Mouse (Mus musculus) C2C12 (cell line): ENCODE results near the gene Vmn1r65. TPM values are rescaled to one million over a fixed set of nuclear protein-coding genes. Genes with fewer than 3 reads are reported as not detected.
"Not testable (repeated sequence)": the region's sequence is repeated elsewhere in the genome, so short reads cannot be mapped to it uniquely, and the experiment has no call there.

ENCODE experiments used
- H3K27me3 ChIP-seq: one replicate; pipeline ENCODE4 v1.6.1; 2011; ENCODE audit not compliant: control insufficient read depth, insufficient read depth, insufficient read length
- H3K36me3 ChIP-seq: one replicate; pipeline ENCODE4 v1.6.1; 2011; ENCODE audit not compliant: control insufficient read depth, insufficient read depth
- H3K4me3 ChIP-seq: one replicate; pipeline ENCODE4 v1.5.1; 2011; ENCODE audit warnings: mild to moderate bottlenecking, control low read depth; ENCODE audit not compliant: poor library complexity, insufficient read depth, severe bottlenecking
- H3K79me2 ChIP-seq: one replicate; pipeline ENCODE4 v1.6.1; 2011; ENCODE audit not compliant: control insufficient read depth, insufficient read depth
- H3K79me3 ChIP-seq: one replicate; pipeline ENCODE4 v1.6.1; 2011; ENCODE audit warnings: low read depth, control low read depth
- H3ac ChIP-seq: one replicate; pipeline ENCODE3; 2011; ENCODE audit warnings: low read depth; ENCODE audit not compliant: control insufficient read depth, insufficient read length
- CEBPB ChIP-seq: IDR thresholded peaks from one replicate; pipeline ENCODE4 v1.6.1; 2011; ENCODE audit warnings: low read depth, mild to moderate bottlenecking, control low read depth, moderate library complexity
- CTCF ChIP-seq: IDR thresholded peaks from one replicate; pipeline ENCODE4 v1.5.1; 2011; ENCODE audit not compliant: control insufficient read depth, insufficient read depth, insufficient read length
- FOSL1 ChIP-seq: IDR thresholded peaks from one replicate; pipeline ENCODE4 v1.8.0; 2011; ENCODE audit warnings: mild to moderate bottlenecking, low read length; ENCODE audit not compliant: poor library complexity, insufficient read depth, severe bottlenecking
- MAX ChIP-seq: IDR thresholded peaks from one replicate; pipeline ENCODE4 v1.6.1; 2011; ENCODE audit warnings: mild to moderate bottlenecking, control low read depth
- MYOD1 ChIP-seq: IDR thresholded peaks from one replicate; pipeline ENCODE4 v1.6.1; 2011; ENCODE audit warnings: low read depth; ENCODE audit not compliant: control insufficient read depth, insufficient read length
- MYOG ChIP-seq: IDR thresholded peaks from one replicate; pipeline ENCODE4 v1.6.1; 2011; ENCODE audit not compliant: control insufficient read depth, insufficient read length; ENCODE audit errors: extremely low read depth
- USF1 ChIP-seq: IDR thresholded peaks from one replicate; pipeline ENCODE4 v1.6.1; 2011; ENCODE audit warnings: low read depth, mild to moderate bottlenecking, control low read depth, moderate library complexity
- long read RNA-seq, 2 experiments: library from polyadenylated mRNA; unstranded; transcript quantifications; one replicate each; pipeline ENCODE4 v2.0.0; 2019 to 2020
- polyA plus RNA-seq: library from polyadenylated mRNA; unstranded; fragments of >200 nt; fragmentation: generic; extraction: Trizol; gene quantifications from one replicate; pipeline ENCODE4 v1.2.1, GENCODE M21; 2012; ENCODE audit warnings: missing spikeins

The Vmn1r65 gene
- polyA plus RNA-seq, result not detected
- long read RNA-seq, experiment 1, result 0 reads
- long read RNA-seq, experiment 2, result 0 reads

- TF ChIP-seq MAX (no peak), FOSL1 (no peak), CEBPB (no peak), MYOD1 (no peak), MYOG (no peak), USF1 (no peak), CTCF (no peak)
- Histone ChIP-seq H3K4me3 (no peak within 1 kb of the TSS), H3K27me3 (no peaks in the 10 kb centered on the region), H3K79me2 (no peaks in the 10 kb centered on the region), H3ac (no peak within 1 kb of the TSS), H3K36me3 (no peaks in the 10 kb centered on the region), H3K79me3 (no peaks in the 10 kb centered on the region)
Observed at GRCm38 (mm10) chr7:6010910-6011309, at the start of gene Vmn1r65. Gene Vmn1r65, minus strand, starts transcription at chr7:6011010.

GRCm38 (mm10) chr7:6044861-6045260, 34.1 kb upstream of the Vmn1r65 start, which contains the start of gene Nlrp4c:
Gene Nlrp4c, plus strand, starts transcription at chr7:6045161.
- TF ChIP-seq USF1 (no peak), MYOD1 (no peak), CTCF (no peak), MYOG (no peak), CEBPB (no peak)
- Histone ChIP-seq H3K27me3 (no peaks in the 10 kb centered on the region), H3K79me3 (no peaks in the 10 kb centered on the region), H3K4me3 (no peak within 1 kb of the TSS), H3ac (no peak within 1 kb of the TSS), H3K36me3 (no peaks in the 10 kb centered on the region), H3K79me2 (no peaks in the 10 kb centered on the region)

- not testable (repeated sequence) for H3K79me2 ChIP-seq, H3K4me3 ChIP-seq
Observed at GRCm38 (mm10) chr7:5982426-5982825, 28.4 kb downstream of the Vmn1r65 start.

GRCm38 (mm10) chr7:5972546-5972945, 38.3 kb downstream of the Vmn1r65 start:
- not testable (repeated sequence) for H3K79me2 ChIP-seq, H3K79me3 ChIP-seq, H3K27me3 ChIP-seq, H3ac ChIP-seq, H3K4me3 ChIP-seq, H3K36me3 ChIP-seq

More at GRCm38 (mm10) chr7:5982426-5982825, 28.4 kb downstream of the Vmn1r65 start:
- not testable (repeated sequence) for H3K27me3 ChIP-seq, H3ac ChIP-seq, H3K36me3 ChIP-seq, H3K79me3 ChIP-seq

Other genes with a start within 250 kb of the Vmn1r65 start
- gene Vmn1r63, start 205.6 kb downstream of the Vmn1r65 start, polyA plus RNA-seq, result not detected
- not detected for gene Vmn1r64, start 126.5 kb downstream of the Vmn1r65 start, polyA plus RNA-seq
- 0.04 TPM for gene Nlrp4c, start 34.2 kb upstream of the Vmn1r65 start, polyA plus RNA-seq
- gene Zfp787, start 145.0 kb upstream of the Vmn1r65 start, polyA plus RNA-seq, result 31.1 TPM
- 30.9 TPM for gene Zfp444, start 161.2 kb upstream of the Vmn1r65 start, polyA plus RNA-seq
- not detected for gene Galp, start 186.1 kb upstream of the Vmn1r65 start, polyA plus RNA-seq
- gene Zscan5b, start 211.3 kb upstream of the Vmn1r65 start, polyA plus RNA-seq, result not detected
- gene Epp13, start 241.7 kb upstream of the Vmn1r65 start, polyA plus RNA-seq, result not detected